Mouse (Mus musculus): Measurements from ENCODE around the gene Ccdc86.
A peak's percentile ranks its signal among the peaks of the same experiment; 100 is the strongest.

Gene Ccdc86

DNA sequence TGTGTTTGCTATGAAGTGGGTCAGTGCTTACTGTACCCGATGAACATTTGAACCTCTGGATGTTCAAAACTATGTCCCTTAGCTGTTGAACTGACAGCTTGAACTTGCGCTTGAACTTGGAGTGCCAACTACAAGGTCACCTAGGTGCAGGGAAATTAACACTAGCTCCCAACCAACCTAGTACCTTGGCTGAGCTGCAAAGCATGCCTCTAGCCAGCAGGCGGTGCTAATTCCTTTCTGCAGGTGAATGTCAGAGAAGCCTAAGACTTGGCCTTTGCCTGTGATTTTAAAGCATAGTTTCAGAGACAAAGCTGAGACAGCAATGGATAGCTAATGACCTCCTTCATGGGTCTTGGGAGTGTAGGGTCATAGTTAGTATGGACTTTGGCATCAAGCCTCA is 41.2 kb downstream of the Ccdc86 start:
- peak in 1 of 2 experiments; percentile 32 for DNase-seq (ENCODE audit: low spot score in 2 of 2)

- no peak for DNase-seq (ENCODE audit: low spot score in 2 of 2)
Measured at GRCm38 (mm10) chr19:10905728-10906000, 43.4 kb downstream of the Ccdc86 start.

- DNase-seq (ENCODE audit: low spot score in 2 of 2), result peak; percentile 59 to 72
Measured at GRCm38 (mm10) chr19:10904927-10905727, 43.9 kb downstream of the Ccdc86 start.

DNA sequence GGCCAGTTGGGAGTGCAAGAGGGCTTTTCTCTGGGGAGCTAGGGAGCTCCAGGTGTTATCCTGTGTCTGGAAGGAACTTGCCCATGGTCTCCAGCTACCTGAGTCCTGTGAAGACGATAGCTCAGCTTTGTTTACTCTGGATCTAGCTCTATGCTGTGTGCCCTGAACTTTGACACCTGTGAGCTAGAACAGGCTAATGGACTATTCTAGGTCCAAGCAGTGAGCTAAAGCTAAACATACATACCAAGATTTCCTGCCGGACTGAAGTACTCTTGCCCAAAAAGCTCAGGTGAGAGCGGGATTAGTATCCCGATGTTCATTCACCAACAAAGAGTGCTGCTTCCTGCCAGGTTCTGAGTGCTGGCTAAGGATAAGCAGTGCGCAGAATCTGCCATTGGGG is 44.6 kb downstream of the Ccdc86 start:
- no peak for DNase-seq (ENCODE audit: low spot score in 2 of 2)

DNA sequence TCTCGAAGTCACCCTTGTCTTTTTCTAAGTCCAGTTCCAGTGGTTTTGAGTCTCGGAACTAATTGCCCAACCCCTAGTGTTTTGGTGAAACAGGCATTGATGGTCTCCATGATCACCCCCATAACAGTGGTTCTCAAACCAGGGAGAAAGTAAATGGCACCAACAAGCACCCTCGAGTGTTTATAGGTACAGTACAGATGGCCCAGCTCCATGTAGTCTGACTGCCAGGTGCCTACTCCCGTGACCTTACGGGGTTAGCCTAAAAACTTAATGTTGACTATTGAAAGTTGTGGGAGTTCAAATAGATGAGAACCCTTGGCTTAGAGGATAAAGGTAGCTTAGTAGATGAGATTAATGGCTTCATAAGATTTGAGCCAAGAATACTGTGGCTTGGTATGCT is 48.0 kb downstream of the Ccdc86 start:
- no peak for DNase-seq (ENCODE audit: low spot score in 2 of 2)

DNA sequence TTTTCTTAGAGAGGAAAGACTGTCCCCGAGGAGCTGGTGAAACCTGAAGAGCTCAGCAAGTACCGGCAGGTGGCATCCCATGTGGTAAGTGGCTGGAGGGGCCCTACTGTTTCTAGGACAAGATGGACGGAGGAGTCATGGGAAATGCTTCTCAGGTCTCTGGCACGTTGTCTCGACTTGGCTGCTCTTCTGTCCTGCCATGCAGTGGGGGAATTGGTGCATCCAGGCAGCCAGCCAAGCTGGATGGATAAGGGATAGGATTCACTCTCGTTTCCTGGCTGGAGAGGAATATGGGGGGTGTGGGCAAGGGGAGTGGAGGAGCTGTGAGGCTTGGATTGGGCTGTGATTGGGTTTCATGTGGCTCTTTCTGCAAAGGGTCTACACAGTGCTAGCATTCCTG is 48.8 kb downstream of the Ccdc86 start:
- DNase-seq (ENCODE audit: low spot score in 2 of 2), result no peak

GRCm38 (mm10) chr19:10897491-10897890 is 51.6 kb downstream of the Ccdc86 start:
- DNase-seq (ENCODE audit: low spot score in 2 of 2), result no peak

- no peak for DNase-seq (ENCODE audit: low spot score in 2 of 2)
Measured at GRCm38 (mm10) chr19:10896849-10897248, 52.2 kb downstream of the Ccdc86 start.

DNA sequence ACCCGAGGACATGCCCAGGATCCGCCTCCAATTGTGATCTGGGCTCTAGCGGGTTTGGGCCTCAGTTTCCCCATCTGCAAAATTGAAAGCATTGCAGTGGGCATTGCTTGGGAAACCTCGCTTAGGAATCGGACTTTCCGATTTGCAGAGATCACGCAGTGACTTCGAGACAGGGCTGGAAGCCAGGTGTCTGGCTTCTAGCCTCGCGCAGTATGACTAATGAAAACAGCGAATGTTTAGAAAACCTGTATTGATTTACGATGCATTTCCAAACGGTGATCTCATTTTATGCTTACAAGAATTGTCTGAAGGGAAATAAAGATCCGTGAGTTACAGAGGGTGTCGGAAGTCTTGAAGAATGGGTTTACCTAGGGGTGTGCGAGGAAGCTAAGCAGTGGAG is 53.4 kb downstream of the Ccdc86 start:
- no peak for DNase-seq (ENCODE audit: low spot score in 2 of 2)

DNA sequence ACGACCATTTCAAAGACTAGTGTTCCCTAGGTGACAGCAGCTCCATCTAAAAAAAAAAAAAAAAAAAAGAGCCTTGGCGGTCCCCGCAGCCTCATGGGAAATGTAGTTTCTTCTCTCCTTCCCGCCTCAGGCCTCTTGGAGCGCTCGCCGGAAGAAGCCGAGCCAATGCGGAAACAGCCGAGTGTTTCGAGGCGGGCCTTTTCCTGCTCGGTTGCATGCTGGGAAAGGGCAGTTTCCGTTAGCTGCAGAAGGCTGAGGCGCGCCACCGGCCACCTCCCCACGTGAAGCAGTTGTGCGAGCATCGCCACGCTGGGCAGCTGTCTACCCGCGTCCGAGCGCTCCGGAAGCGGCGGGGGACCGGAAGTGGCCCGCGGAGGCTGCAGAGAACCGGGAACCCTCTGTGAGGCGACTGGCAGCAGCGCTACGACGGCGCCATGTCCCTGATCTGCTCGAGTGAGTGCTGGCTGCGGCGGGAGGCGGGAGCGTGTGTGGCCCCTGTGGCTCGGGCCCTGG is 54.0 kb downstream of the Ccdc86 start, which contains the start of gene Prpf19:
Gene Prpf19, plus strand, starts transcription at position 216 of the 513 bp plus-strand sequence.
- peak; percentile 97 to 98 for DNase-seq (ENCODE audit: low spot score in 2 of 2)

DNA sequence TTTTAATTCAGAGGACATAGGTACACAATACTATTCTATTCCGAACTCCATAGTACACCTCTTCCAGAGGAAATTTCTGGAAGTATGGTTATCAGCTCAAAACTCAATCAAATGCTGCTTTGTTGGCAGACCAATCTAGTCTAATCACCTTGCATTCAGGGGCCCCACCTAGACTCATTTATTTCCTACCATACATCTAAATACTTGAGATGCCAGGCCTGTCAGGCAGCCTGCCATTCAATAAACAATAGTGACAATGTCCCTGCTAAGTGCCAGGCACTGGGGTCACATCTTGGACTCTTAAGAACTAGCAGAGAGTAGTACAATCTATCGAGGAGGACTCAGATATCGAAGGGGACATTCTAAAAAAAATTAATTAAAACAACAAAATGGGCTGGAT is 56.9 kb downstream of the Ccdc86 start:
- no peak for DNase-seq (ENCODE audit: low spot score in 2 of 2)

Measured in right cerebral cortex, postnatal 36 days (tissue).